Mouse (Mus musculus) testis, adult 2 months (tissue): ENCODE measurements at regions not wholly inside any gene's neighbourhood (a gene's known extent, or its start where the extent isn't known, plus 50 kb on each side); places are given as distances from the start of the nearest gene placed in this dataset.

Experiments
- H3K27ac ChIP-seq: fragments of 200-500 bp; 2 replicates; pipeline ENCODE4 v1.5.1; 2012; ENCODE audit warnings: low read depth, low read length; ENCODE audit not compliant: control insufficient read depth, insufficient read depth
- H3K27me3 ChIP-seq: fragments of 200-500 bp; 2 replicates; pipeline ENCODE4 v1.6.1; 2012; ENCODE audit warnings: mild to moderate bottlenecking, low read length, moderate library complexity; ENCODE audit not compliant: control insufficient read depth, insufficient read depth
- H3K36me3 ChIP-seq: fragments of 200-500 bp; 2 replicates; pipeline ENCODE4 v1.6.1; 2012; ENCODE audit warnings: mild to moderate bottlenecking, low read length; ENCODE audit not compliant: control insufficient read depth, insufficient read depth
- H3K4me1 ChIP-seq: fragments of 200-500 bp; 2 replicates; pipeline ENCODE4 v1.6.1; 2012; ENCODE audit warnings: low read length; ENCODE audit not compliant: control insufficient read depth, insufficient read depth
- H3K4me3 ChIP-seq: fragments of 200-500 bp; 2 replicates; pipeline ENCODE4 v1.5.1; 2012; ENCODE audit warnings: low read depth, mild to moderate bottlenecking, low read length, moderate library complexity, mixed read lengths; ENCODE audit not compliant: control insufficient read depth
- CTCF ChIP-seq: fragments of 200-500 bp; IDR thresholded peaks from 2 replicates; pipeline ENCODE4 v1.5.1; 2012; ENCODE audit warnings: low read depth, mild to moderate bottlenecking, inconsistent platforms, low read length, moderate library complexity; ENCODE audit not compliant: control insufficient read depth, insufficient read depth, insufficient replicate concordance
- POLR2A ChIP-seq: fragments of 200-500 bp; IDR thresholded peaks from 2 replicates; pipeline ENCODE4 v1.6.1; 2012; ENCODE audit warnings: low read depth, mild to moderate bottlenecking, inconsistent platforms, low read length, moderate library complexity; ENCODE audit not compliant: control insufficient read depth

- TF ChIP-seq POLR2A: no peak
- TF ChIP-seq CTCF: no peak
- H3K27me3 ChIP-seq: no peaks in the 10 kb centered on the region
- no peak overlapping the region for H3K27ac ChIP-seq
- H3K4me1 ChIP-seq: peaks cover 7% of the 10 kb centered on the region
- H3K36me3 ChIP-seq: no peaks in the 10 kb centered on the region
- no peak overlapping the region for H3K4me3 ChIP-seq
Observed at GRCm38 (mm10) chr6:82824684-82825083, 50.4 kb upstream of the Hk2 start.

- Histone ChIP-seq H3K27me3 (no peaks in the 10 kb centered on the region), H3K27ac (no peak overlapping the region), H3K4me1 (peaks cover 7% of the 10 kb centered on the region), H3K4me3 (no peak overlapping the region), H3K36me3 (no peaks in the 10 kb centered on the region)
- TF ChIP-seq POLR2A: no peak
Observed at GRCm38 (mm10) chr6:82824240-82824639, 50.0 kb upstream of the Hk2 start.
